Mouse (Mus musculus) kidney, embryonic 16.5 days (tissue): ENCODE measurements around the gene Cers5. TPM values are rescaled to one million over a fixed set of nuclear protein-coding genes. Genes with fewer than 3 reads are reported as not detected.
"Not testable (repeated sequence)": the region's sequence is repeated elsewhere in the genome, so short reads cannot be mapped to it uniquely, and the experiment has no call there.

Experiments used
- ATAC-seq: fragments of 200-750 bp; cut with Nextera tagmentation; 2 replicates; pipeline ENCODE4 v1.8.0; 2017; ENCODE audit warnings: moderate TSS enrichment; ENCODE audit not compliant: low FRiP score, low TSS enrichment
- H3K27ac ChIP-seq: fragments of 300-500 bp; sonication (generic); 2 replicates; pipeline ENCODE4 v1.5.1; 2014; ENCODE audit warnings: low read length
- H3K27me3 ChIP-seq: fragments of 300-500 bp; sonication (generic); 2 replicates; pipeline ENCODE4 v1.6.1; 2014; ENCODE audit warnings: low read length, control low read depth, mixed read lengths; ENCODE audit not compliant: insufficient read depth
- H3K36me3 ChIP-seq: fragments of 300-500 bp; sonication (generic); 2 replicates; pipeline ENCODE4 v1.6.1; 2014; ENCODE audit warnings: low read length, control low read depth, mixed read lengths; ENCODE audit not compliant: insufficient read depth
- H3K4me1 ChIP-seq: fragments of 300-500 bp; sonication (generic); 2 replicates; pipeline ENCODE4 v1.6.1; 2014; ENCODE audit warnings: low read length, control low read depth, mixed read lengths; ENCODE audit not compliant: insufficient read depth
- H3K4me2 ChIP-seq: fragments of 300-500 bp; sonication (generic); replicated peaks from 2 replicates; pipeline ENCODE4 v1.6.1; 2014; ENCODE audit warnings: low read depth, low read length
- H3K4me3 ChIP-seq: fragments of 300-500 bp; sonication (generic); 2 replicates; pipeline ENCODE4 v1.5.1; 2014; ENCODE audit warnings: mild to moderate bottlenecking, low read length
- H3K9ac ChIP-seq: fragments of 300-500 bp; sonication (generic); replicated peaks from 2 replicates; pipeline ENCODE4 v1.6.1; 2014; ENCODE audit warnings: low read length
- H3K9me3 ChIP-seq: fragments of 300-500 bp; sonication (generic); 2 replicates; pipeline ENCODE4 v1.6.1; 2016; ENCODE audit warnings: low read length, control low read depth
- WGBS: fragments of 180-500 bp; shearing (Covaris S2); extraction: QIAGEN DNeasy Blood & Tissue Kit; methylation state at CpG from one replicate; pipeline ENCODE4 v1.1.7; 2014; 5-methylcytosine and 5-hydroxymethylcytosine counted together
- polyA plus RNA-seq: library from polyadenylated mRNA; unstranded; fragments of >200 nt; fragmentation: Nextera tagmentation; extraction: Ambion mirVana; gene quantifications from 2 replicates; pipeline ENCODE4 v1.2.1, GENCODE M21; 2015

Cers5 gene
- polyA plus RNA-seq, 1 experiment from 2014 or later, result 87.2 TPM

- Histone ChIP-seq H3K4me3 (no peak overlapping the region), H3K36me3 (peaks cover 34% of the 10 kb centered on the region), H3K27ac (peak overlapping the region; percentile 73), H3K27me3 (no peaks in the 10 kb centered on the region), H3K4me1 (peaks cover 31% of the 10 kb centered on the region), H3K9ac (peak overlapping the region; percentile 39), H3K4me2 (peak overlapping the region; percentile 59), H3K9me3 (no peaks in the 10 kb centered on the region)
- no peak for ATAC-seq
- 66% methylated on average over 5 of the region's 5 CpGs for WGBS
Measured at GRCm38 (mm10) chr15:99703676-99704040, 69.0 kb downstream of the Cers5 start.

- H3K27me3 ChIP-seq, result no peaks in the 10 kb centered on the region
- H3K4me2 ChIP-seq, result peak overlapping the region; percentile 59
- no peaks in the 10 kb centered on the region for H3K9me3 ChIP-seq
- peak overlapping the region; percentile 90 for H3K4me3 ChIP-seq
- H3K36me3 ChIP-seq, result peaks cover 28% of the 10 kb centered on the region
- H3K9ac ChIP-seq, result peak overlapping the region; percentile 99
- peaks cover 32% of the 10 kb centered on the region for H3K4me1 ChIP-seq
- peak overlapping the region; percentile 97 for H3K27ac ChIP-seq
- no peak for ATAC-seq
- WGBS, result 61% methylated on average over 9 of the region's 9 CpGs
Measured at GRCm38 (mm10) chr15:99703104-99703503, 69.6 kb downstream of the Cers5 start.

GRCm38 (mm10) chr15:99701999-99702900, 70.4 kb downstream of the Cers5 start, which contains the start of gene Smarcd1:
Gene Smarcd1, plus strand, starts transcription at chr15:99702129.
- peak; percentile 94 for ATAC-seq
- H3K4me1 ChIP-seq, result peaks cover 32% of the 10 kb centered on the region
- peaks cover 20% of the 10 kb centered on the region for H3K36me3 ChIP-seq
- no peaks in the 10 kb centered on the region for H3K27me3 ChIP-seq
- H3K9ac ChIP-seq, result peak within 1 kb of the TSS; percentile 99
- under 1% methylated on average over 62 of the region's 71 CpGs for WGBS
- peak within 1 kb of the TSS; percentile 90 for H3K4me3 ChIP-seq
- H3K27ac ChIP-seq, result peak within 1 kb of the TSS; percentile 97
- peak within 1 kb of the TSS; percentile 59 for H3K4me2 ChIP-seq
- H3K9me3 ChIP-seq, result no peaks in the 10 kb centered on the region

GRCm38 (mm10) chr15:99701640-99701998, 71.1 kb downstream of the Cers5 start:
- Histone ChIP-seq H3K4me2 (peak overlapping the region; percentile 59), H3K4me3 (peak overlapping the region; percentile 90), H3K4me1 (peaks cover 32% of the 10 kb centered on the region), H3K36me3 (peaks cover 17% of the 10 kb centered on the region), H3K9ac (peak overlapping the region; percentile 99)
- not testable (repeated sequence) for H3K27me3 ChIP-seq, H3K27ac ChIP-seq, H3K9me3 ChIP-seq, ATAC-seq
- WGBS, result 45% methylated on average over 16 of the region's 16 CpGs

- Histone ChIP-seq H3K9ac (no peak overlapping the region), H3K27me3 (no peaks in the 10 kb centered on the region), H3K4me3 (no peak overlapping the region), H3K9me3 (no peaks in the 10 kb centered on the region), H3K4me1 (peaks cover 32% of the 10 kb centered on the region), H3K36me3 (peaks cover 14% of the 10 kb centered on the region), H3K27ac (no peak overlapping the region), H3K4me2 (no peak overlapping the region)
- WGBS, result 85% methylated on average over 18 of the region's 18 CpGs
- no peak for ATAC-seq
Measured at GRCm38 (mm10) chr15:99700219-99701106, 72.2 kb downstream of the Cers5 start.

GRCm38 (mm10) chr15:99699715-99700114, 73.0 kb downstream of the Cers5 start:
- WGBS, result 74% methylated on average over 10 of the region's 10 CpGs
- no peak overlapping the region for H3K27ac ChIP-seq
- H3K9ac ChIP-seq, result no peak overlapping the region

GRCm38 (mm10) chr15:99698533-99699085, 74.1 kb downstream of the Cers5 start:
- Histone ChIP-seq H3K27me3 (no peaks in the 10 kb centered on the region), H3K4me2 (peak overlapping the region; percentile 32), H3K27ac (no peak overlapping the region), H3K9me3 (no peaks in the 10 kb centered on the region), H3K36me3 (no peaks in the 10 kb centered on the region), H3K9ac (no peak overlapping the region), H3K4me3 (no peak overlapping the region), H3K4me1 (peaks cover 19% of the 10 kb centered on the region)
- no peak for ATAC-seq
- WGBS, result 32% methylated on average over 20 of the region's 20 CpGs

More at GRCm38 (mm10) chr15:99699715-99700114, 73.0 kb downstream of the Cers5 start:
- H3K36me3 ChIP-seq, result peaks cover 11% of the 10 kb centered on the region; the same call in 1 of the 2 replicates
- no peaks in the 10 kb centered on the region for H3K27me3 ChIP-seq
- H3K9me3 ChIP-seq, result no peaks in the 10 kb centered on the region
- ATAC-seq, result no peak
- H3K4me1 ChIP-seq, result peaks cover 30% of the 10 kb centered on the region
- no peak overlapping the region for H3K4me3 ChIP-seq
- no peak overlapping the region for H3K4me2 ChIP-seq

GRCm38 (mm10) chr15:99697309-99697708, 75.4 kb downstream of the Cers5 start:
- WGBS, result 8% methylated on average over 2 of the region's 2 CpGs
- Histone ChIP-seq H3K36me3 (no peaks in the 10 kb centered on the region), H3K4me1 (peaks cover 9% of the 10 kb centered on the region; the same call in 1 of the 2 replicates), H3K9me3 (no peaks in the 10 kb centered on the region), H3K27ac (no peak overlapping the region), H3K9ac (no peak overlapping the region), H3K27me3 (no peaks in the 10 kb centered on the region), H3K4me3 (no peak overlapping the region), H3K4me2 (no peak overlapping the region)
- no peak for ATAC-seq

GRCm38 (mm10) chr15:99691976-99692375, 80.7 kb downstream of the Cers5 start:
- Histone ChIP-seq H3K9ac (no peak overlapping the region), H3K4me1 (no peaks in the 10 kb centered on the region), H3K4me2 (no peak overlapping the region), H3K4me3 (no peak overlapping the region), H3K36me3 (no peaks in the 10 kb centered on the region), H3K9me3 (no peaks in the 10 kb centered on the region), H3K27me3 (no peaks in the 10 kb centered on the region), H3K27ac (no peak overlapping the region)
- WGBS, result 45% methylated on average over 9 of the region's 9 CpGs
- ATAC-seq, result no peak
